Mouse (Mus musculus): ENCODE results near the gene Syngap1.

The Syngap1 gene

GRCm38 (mm10) chr17:26995006-26995405 is 54.0 kb downstream of the Syngap1 start:
- DNase-seq (ENCODE audit: low read depth), result no peak

- DNase-seq (ENCODE audit: low read depth), result peak; percentile 41
Observed at GRCm38 (mm10) chr17:26995562-26995961, 54.5 kb downstream of the Syngap1 start.

- no peak for DNase-seq (ENCODE audit: low read depth)
Observed at GRCm38 (mm10) chr17:26997661-26998060, 56.6 kb downstream of the Syngap1 start.

- no peak for DNase-seq (ENCODE audit: low read depth)
Observed at GRCm38 (mm10) chr17:26998283-26998682, 57.2 kb downstream of the Syngap1 start.

GRCm38 (mm10) chr17:26999996-27000395 is 58.9 kb downstream of the Syngap1 start:
- DNase-seq (ENCODE audit: low read depth), result peak; percentile 45

GRCm38 (mm10) chr17:27001151-27001550 is 60.1 kb downstream of the Syngap1 start:
- peak; percentile 78 for DNase-seq (ENCODE audit: low read depth)

- DNase-seq (ENCODE audit: low read depth), result peak; percentile 64
Observed at GRCm38 (mm10) chr17:27001889-27002288, 60.8 kb downstream of the Syngap1 start.

- peak; percentile 64 for DNase-seq (ENCODE audit: low read depth)
Observed at GRCm38 (mm10) chr17:27004431-27004830, 63.4 kb downstream of the Syngap1 start.

- no peak for DNase-seq (ENCODE audit: low read depth)
Observed at GRCm38 (mm10) chr17:27004903-27005485, 63.9 kb downstream of the Syngap1 start.

GRCm38 (mm10) chr17:27005644-27006043 is 64.6 kb downstream of the Syngap1 start:
- DNase-seq (ENCODE audit: low read depth), result no peak

GRCm38 (mm10) chr17:27008277-27008676 is 67.2 kb downstream of the Syngap1 start:
- no peak for DNase-seq (ENCODE audit: low read depth)

GRCm38 (mm10) chr17:27011167-27011566 is 70.1 kb downstream of the Syngap1 start:
- DNase-seq (ENCODE audit: low read depth), result no peak

- DNase-seq (ENCODE audit: low read depth), result peak; percentile 95
Observed at GRCm38 (mm10) chr17:27011998-27012672, 71.1 kb downstream of the Syngap1 start.

GRCm38 (mm10) chr17:27012909-27013308 is 71.9 kb downstream of the Syngap1 start:
- peak; percentile 31 for DNase-seq (ENCODE audit: low read depth)

- DNase-seq (ENCODE audit: low read depth), result no peak
Observed at GRCm38 (mm10) chr17:27017564-27018499, 76.8 kb downstream of the Syngap1 start.

- DNase-seq (ENCODE audit: low read depth), result no peak
Observed at GRCm38 (mm10) chr17:27018555-27019196, 77.6 kb downstream of the Syngap1 start.

GRCm38 (mm10) chr17:27021076-27021475 is 80.0 kb downstream of the Syngap1 start:
- no peak for DNase-seq (ENCODE audit: low read depth)

GRCm38 (mm10) chr17:27021736-27022135 is 80.7 kb downstream of the Syngap1 start:
- no peak for DNase-seq (ENCODE audit: low read depth)

Data from 416B (cell line).